Mouse (Mus musculus) hindbrain, postnatal 0 days (tissue): ENCODE results near the gene Nat8l. TPM values are rescaled to one million over a fixed set of nuclear protein-coding genes. Genes with fewer than 3 reads are reported as not detected.

ENCODE experiments used
- ATAC-seq: fragments of 200-750 bp; cut with Nextera tagmentation; 2 replicates; pipeline ENCODE4 v1.8.0; 2017; ENCODE audit warnings: mild to moderate bottlenecking, moderate TSS enrichment, moderate library complexity
- DNase-seq: peaks from one replicate; pipeline ENCODE4 v3.0.0-alpha.2; 2015; ENCODE audit warnings: low spot score
- H3K27ac ChIP-seq: fragments of 300-500 bp; sonication (generic); 2 replicates; pipeline ENCODE4 v1.5.1; 2014; ENCODE audit warnings: mild to moderate bottlenecking
- H3K27me3 ChIP-seq: fragments of 300-500 bp; sonication (generic); 2 replicates; pipeline ENCODE4 v1.6.1; 2014; ENCODE audit warnings: low read length, mixed read lengths; ENCODE audit not compliant: insufficient read depth
- H3K36me3 ChIP-seq: fragments of 300-500 bp; sonication (generic); 2 replicates; pipeline ENCODE4 v1.6.1; 2014; ENCODE audit warnings: low read length, mixed read lengths; ENCODE audit not compliant: insufficient read depth
- H3K4me1 ChIP-seq: fragments of 300-500 bp; sonication (generic); 2 replicates; pipeline ENCODE4 v1.6.1; 2014; ENCODE audit warnings: antibody characterized with exemption, low read length, mixed read lengths; ENCODE audit not compliant: insufficient read depth
- H3K4me2 ChIP-seq: fragments of 300-500 bp; sonication (generic); 2 replicates; pipeline ENCODE4 v1.6.1; 2014; ENCODE audit warnings: low read depth, mild to moderate bottlenecking, low read length, moderate library complexity, mixed read lengths
- H3K4me3 ChIP-seq: fragments of 300-500 bp; sonication (generic); 2 replicates; pipeline ENCODE4 v1.5.1; 2014; ENCODE audit warnings: low read length
- H3K9ac ChIP-seq: fragments of 300-500 bp; sonication (generic); replicated peaks from 2 replicates; pipeline ENCODE4 v1.6.1; 2014; ENCODE audit warnings: mild to moderate bottlenecking, low read length, moderate library complexity, mixed read lengths
- H3K9me3 ChIP-seq: fragments of 300-500 bp; sonication (generic); 2 replicates; pipeline ENCODE4 v1.6.1; 2016; ENCODE audit warnings: low read length, mixed read lengths
- CTCF ChIP-seq: IDR thresholded peaks from 2 replicates; pipeline ENCODE4 v1.5.1; 2016; ENCODE audit warnings: antibody characterized with exemption, control low read depth, low read depth
- WGBS: fragments of 180-500 bp; shearing (Covaris S2); extraction: QIAGEN DNeasy Blood & Tissue Kit; methylation state at CpG from one replicate; pipeline ENCODE4 v1.1.7; 2014; 5-methylcytosine and 5-hydroxymethylcytosine counted together
- polyA plus RNA-seq: library from polyadenylated mRNA; unstranded; fragments of >200 nt; fragmentation: Nextera tagmentation; extraction: Ambion mirVana; gene quantifications from 2 replicates; pipeline ENCODE4 v1.2.1, GENCODE M21; 2015
- total RNA-seq: library from RNA; depleted of rRNA; stranded (reverse); fragments of >200 nt; gene quantifications from 2 replicates; pipeline ENCODE4 v1.2.3, GENCODE M21; 2014

Nat8l gene
- total and polyA plus RNA-seq, 2 experiments from 2014 or later, result 6.4 to 50.9 TPM

GRCm38 (mm10) chr5:34001401-34001800, 5.6 kb downstream of the Nat8l start:
- TF ChIP-seq CTCF, result no peak
- Histone ChIP-seq H3K27me3 (no peaks in the 10 kb centered on the region), H3K4me2 (no peak overlapping the region), H3K9me3 (no peaks in the 10 kb centered on the region), H3K9ac (no peak overlapping the region), H3K4me1 (peaks cover 23% of the 10 kb centered on the region), H3K36me3 (peaks cover 10% of the 10 kb centered on the region), H3K27ac (no peak overlapping the region), H3K4me3 (no peak overlapping the region)
- ATAC-seq (no peak), DNase-seq (no peak)
- 100% methylated on average over 1 of the region's 1 CpGs for WGBS

- H3K27ac ChIP-seq, result no peak overlapping the region
- H3K36me3 ChIP-seq, result peaks cover 10% of the 10 kb centered on the region
- H3K9ac ChIP-seq, result no peak overlapping the region
- H3K4me3 ChIP-seq, result no peak overlapping the region
- DNase-seq, result no peak
- H3K4me2 ChIP-seq, result no peak overlapping the region
- H3K4me1 ChIP-seq, result peaks cover 23% of the 10 kb centered on the region
- H3K9me3 ChIP-seq, result no peaks in the 10 kb centered on the region
- no peak for TF ChIP-seq CTCF
- 57% methylated on average over 4 of the region's 4 CpGs for WGBS
- no peak for ATAC-seq
- H3K27me3 ChIP-seq, result no peaks in the 10 kb centered on the region
These were observed 6.9 kb downstream of the Nat8l start for GRCm38 (mm10) chr5:34002636-34003035.

- no peak for DNase-seq
- TF ChIP-seq CTCF, result no peak
- WGBS, result 72% methylated on average over 5 of the region's 5 CpGs
These were observed 8.8 kb downstream of the Nat8l start for GRCm38 (mm10) chr5:34004618-34005017.

GRCm38 (mm10) chr5:34006832-34007231, 11.0 kb downstream of the Nat8l start:
- no peaks in the 10 kb centered on the region for H3K36me3 ChIP-seq
- no peak overlapping the region for H3K9ac ChIP-seq
- WGBS, result 65% methylated on average over 4 of the region's 4 CpGs
- no peak overlapping the region for H3K4me3 ChIP-seq
- ATAC-seq, result no peak
- H3K9me3 ChIP-seq, result no peaks in the 10 kb centered on the region
- no peak for TF ChIP-seq CTCF
- no peaks in the 10 kb centered on the region for H3K27me3 ChIP-seq
- no peak for DNase-seq
- H3K27ac ChIP-seq, result no peak overlapping the region
- no peaks in the 10 kb centered on the region for H3K4me1 ChIP-seq
- no peak overlapping the region for H3K4me2 ChIP-seq

More at GRCm38 (mm10) chr5:34004618-34005017, 8.8 kb downstream of the Nat8l start:
- H3K27ac ChIP-seq, result no peak overlapping the region
- ATAC-seq, result no peak
- H3K27me3 ChIP-seq, result no peaks in the 10 kb centered on the region
- H3K4me1 ChIP-seq, result peaks cover 3% of the 10 kb centered on the region; the same call in 1 of the 2 replicates
- no peak overlapping the region for H3K4me3 ChIP-seq
- H3K36me3 ChIP-seq, result peaks cover 10% of the 10 kb centered on the region
- no peak overlapping the region for H3K9ac ChIP-seq
- H3K4me2 ChIP-seq, result no peak overlapping the region
- no peaks in the 10 kb centered on the region for H3K9me3 ChIP-seq

GRCm38 (mm10) chr5:34007392-34007941, 11.7 kb downstream of the Nat8l start:
- Histone ChIP-seq H3K4me3 (no peak overlapping the region), H3K36me3 (no peaks in the 10 kb centered on the region), H3K4me1 (no peaks in the 10 kb centered on the region), H3K27ac (no peak overlapping the region), H3K9ac (no peak overlapping the region), H3K27me3 (no peaks in the 10 kb centered on the region), H3K4me2 (no peak overlapping the region), H3K9me3 (no peaks in the 10 kb centered on the region)
- no peak for DNase-seq
- no peak for ATAC-seq
- no peak for TF ChIP-seq CTCF
- WGBS, result 92% methylated on average over 4 of the region's 4 CpGs

GRCm38 (mm10) chr5:34014652-34015051, 18.9 kb downstream of the Nat8l start:
- H3K4me3 ChIP-seq, result no peak overlapping the region
- H3K36me3 ChIP-seq, result no peaks in the 10 kb centered on the region
- 83% methylated on average over 1 of the region's 1 CpGs for WGBS
- H3K27ac ChIP-seq, result no peak overlapping the region
- no peak overlapping the region for H3K4me2 ChIP-seq
- DNase-seq, result no peak
- no peaks in the 10 kb centered on the region for H3K27me3 ChIP-seq
- TF ChIP-seq CTCF, result peak; percentile 62
- no peaks in the 10 kb centered on the region for H3K4me1 ChIP-seq
- H3K9me3 ChIP-seq, result no peaks in the 10 kb centered on the region
- H3K9ac ChIP-seq, result no peak overlapping the region
- no peak for ATAC-seq

- no peaks in the 10 kb centered on the region for H3K4me1 ChIP-seq
- H3K27me3 ChIP-seq, result no peaks in the 10 kb centered on the region
- no peak overlapping the region for H3K27ac ChIP-seq
- H3K4me2 ChIP-seq, result no peak overlapping the region
- no peak for DNase-seq
- no peaks in the 10 kb centered on the region for H3K36me3 ChIP-seq
- TF ChIP-seq CTCF, result no peak
- 75% methylated on average over 4 of the region's 4 CpGs for WGBS
- H3K9ac ChIP-seq, result no peak overlapping the region
- H3K9me3 ChIP-seq, result no peaks in the 10 kb centered on the region
- no peak overlapping the region for H3K4me3 ChIP-seq
- no peak for ATAC-seq
These were observed 23.2 kb downstream of the Nat8l start for GRCm38 (mm10) chr5:34018968-34019367.
